Mouse (Mus musculus): Measurements from ENCODE around the gene Fpr1.

- no peak for TF ChIP-seq CTCF (conservative IDR thresholded peaks at IDR 0.05; ENCODE audit: low read length)
- TF ChIP-seq POU5F1 (IDR thresholded peaks at IDR 0.05; ENCODE audit: borderline replicate concordance, low read length), result no peak
These were observed 53.0 kb downstream of the Fpr1 start for GRCm38 (mm10) chr17:17830731-17831130.

Measured in E14TG2a.4 (cell line).